Mouse (Mus musculus) ES-E14 (cell line): ENCODE results near the gene Fndc1. TPM values are rescaled to one million over a fixed set of nuclear protein-coding genes. Genes with fewer than 3 reads are reported as not detected.

ENCODE experiments used
- DNase-seq: peaks from one replicate; pipeline ENCODE4 v3.0.0-alpha.2; 2013; ENCODE audit warnings: low read depth, low spot score
- H3K27ac ChIP-seq: 2 replicates; pipeline ENCODE4 v1.5.1; 2012; ENCODE audit warnings: low read depth, mild to moderate bottlenecking, low read length, moderate library complexity, mixed read lengths; ENCODE audit not compliant: poor library complexity, insufficient read depth, severe bottlenecking
- H3K36me3 ChIP-seq: 2 replicates; pipeline ENCODE4 v1.6.1; 2012; ENCODE audit warnings: mild to moderate bottlenecking, low read length, moderate library complexity, mixed read lengths; ENCODE audit not compliant: control insufficient read depth, poor library complexity, insufficient read depth, severe bottlenecking
- H3K4me1 ChIP-seq, 2 experiments: fragments of 150-350 bp in 1 of 2; sonication (generic) in 1 of 2; 2 replicates each; pipeline ENCODE4 v1.6.1; 2012; ENCODE audit warnings: low read length in 2 of 2, mild to moderate bottlenecking in 1 of 2, mixed read lengths in 1 of 2; ENCODE audit not compliant: control insufficient read depth in 2 of 2, insufficient read depth in 2 of 2, poor library complexity in 1 of 2
- H3K4me3 ChIP-seq, 2 experiments: fragments of 150-350 bp in 1 of 2; sonication (generic) in 1 of 2; 2 replicates each; pipeline ENCODE4 v1.5.1; 2012; ENCODE audit warnings: low read length in 2 of 2, low read depth in 1 of 2, mild to moderate bottlenecking in 1 of 2, mixed read lengths in 1 of 2; ENCODE audit not compliant: insufficient read depth in 1 of 2, poor library complexity in 1 of 2, severe bottlenecking in 1 of 2
- H3K9ac ChIP-seq: 2 replicates; pipeline ENCODE4 v1.6.1; 2012; ENCODE audit warnings: low read depth, mild to moderate bottlenecking, low read length, mixed read lengths; ENCODE audit not compliant: poor library complexity, insufficient read depth, severe bottlenecking
- H3K9me3 ChIP-seq: fragments of 150-350 bp; sonication (generic); 2 replicates; pipeline ENCODE4 v1.6.1; 2012; ENCODE audit warnings: low read depth, mild to moderate bottlenecking, low read length; ENCODE audit not compliant: control insufficient read depth, insufficient read depth
- CHD2 ChIP-seq: IDR thresholded peaks from 2 replicates; pipeline ENCODE4 v1.6.1; 2014; ENCODE audit warnings: mild to moderate bottlenecking, low read depth, low read length, inconsistent platforms
- HCFC1 ChIP-seq: IDR thresholded peaks from 2 replicates; pipeline ENCODE4 v1.6.1; 2012; ENCODE audit warnings: low read length, inconsistent platforms, borderline replicate concordance; ENCODE audit not compliant: insufficient read depth
- MAFK ChIP-seq: IDR thresholded peaks from 2 replicates; pipeline ENCODE4 v1.6.1; 2014; ENCODE audit warnings: mild to moderate bottlenecking, low read depth, low read length, inconsistent platforms; ENCODE audit not compliant: insufficient read depth
- ZC3H11A ChIP-seq: IDR thresholded peaks from 2 replicates; pipeline ENCODE4 v1.6.1; 2012; ENCODE audit warnings: low read depth, mild to moderate bottlenecking, inconsistent platforms, low read length, borderline replicate concordance
- ZNF384 ChIP-seq: IDR thresholded peaks from 2 replicates; pipeline ENCODE4 v1.6.1; 2012; ENCODE audit warnings: low read depth, low read length, inconsistent platforms
- in situ Hi-C, 2 experiments: fragments of 600-800 bp; cut with MboI; formaldehyde crosslinking; loops; one replicate each; pipeline ENCODE4 v1.15.1; 2025; ENCODE audit warnings: low sequenced_read_pairs in 2 of 2, inconsistent platforms in 1 of 2; ENCODE audit not compliant: unreplicated experiment in 2 of 2
- total RNA-seq: library from RNA; depleted of rRNA; stranded (reverse); fragments of 300-350 nt; gene quantifications from 2 replicates; pipeline ENCODE4 v1.2.3, GENCODE M21; 2012; rRNA removed

Gene Fndc1
- 1.3 and 2.7 TPM in 2 replicates for total RNA-seq

DNA sequence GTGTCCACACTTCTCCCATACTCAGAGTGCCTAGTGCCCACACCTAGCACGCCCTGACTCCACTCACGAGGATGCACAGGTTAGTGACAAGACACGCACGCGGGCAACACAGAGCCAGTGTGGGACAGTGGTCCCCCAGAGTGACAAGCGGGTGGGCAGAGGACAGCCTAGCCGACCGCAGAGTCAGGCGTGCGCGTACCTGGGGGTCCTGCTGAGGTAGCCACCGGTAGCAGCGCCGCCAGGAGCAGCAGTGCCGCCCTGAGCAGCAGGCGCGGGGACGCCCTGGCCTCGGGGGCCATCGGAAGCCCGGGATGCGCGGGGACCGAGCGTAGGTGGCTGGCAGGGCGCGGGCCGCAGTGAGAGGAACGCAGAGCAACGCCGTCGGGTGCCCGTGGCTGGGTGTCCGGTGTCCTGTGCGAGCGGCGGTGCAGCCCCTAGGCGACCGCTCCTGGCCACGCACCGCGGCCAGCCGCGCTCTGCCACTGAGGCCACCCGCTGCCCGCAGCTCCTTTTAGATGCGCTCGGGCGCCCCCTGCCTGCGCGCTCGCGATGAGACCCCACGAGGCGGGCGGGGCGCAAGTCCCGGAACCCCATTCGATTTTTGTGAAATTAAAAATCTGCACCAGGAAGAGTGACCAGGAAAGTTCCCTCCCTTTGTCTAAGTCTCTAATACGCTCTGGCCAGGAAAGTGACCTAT is at the start of gene Fndc1:
TSS of gene Fndc1 (minus strand) at position 484 of the 697 bp plus-strand sequence.
- no peaks in the 10 kb centered on the region for H3K36me3 ChIP-seq
- no peak for DNase-seq
- H3K4me3 ChIP-seq, result peak within 1 kb of the TSS; percentile 65; a peak in 3 of 4 replicates
- TF ChIP-seq HCFC1, result no peak
- TF ChIP-seq ZC3H11A, result no peak
- no peak for TF ChIP-seq CHD2
- TF ChIP-seq MAFK, result no peak
- TF ChIP-seq ZNF384, result no peak
- no peak within 1 kb of the TSS for H3K27ac ChIP-seq
- peaks cover 0 to 2% of the 10 kb centered on the region in 2 experiments; a peak in 2 of 4 replicates for H3K4me1 ChIP-seq
- H3K9ac ChIP-seq, result peak within 1 kb of the TSS; percentile 50
- in situ Hi-C loops, result no loop called here
- no peaks in the 10 kb centered on the region for H3K9me3 ChIP-seq

DNA sequence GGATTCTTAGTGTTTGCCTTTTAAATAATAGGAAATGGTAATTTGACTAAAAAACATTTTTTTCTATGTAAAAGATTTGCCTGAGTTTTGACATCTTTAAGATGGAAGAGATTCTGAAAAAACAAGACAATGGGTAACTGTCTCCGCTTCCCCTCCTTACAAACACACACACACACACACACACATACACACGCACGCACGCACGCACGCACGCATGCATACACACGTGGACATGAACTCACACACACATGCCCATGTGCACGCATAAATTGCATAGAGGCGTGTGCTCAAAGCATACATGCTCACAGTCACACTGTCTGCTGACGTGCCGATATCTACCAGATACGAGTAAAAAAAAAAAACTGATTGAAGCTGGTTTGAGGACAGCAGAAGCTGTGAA is 49.4 kb upstream of the Fndc1 start:
- Histone ChIP-seq H3K36me3 (no peaks in the 10 kb centered on the region), H3K4me1 (no peaks in the 10 kb centered on the region), H3K27ac (no peak overlapping the region), H3K4me3 (no peak overlapping the region), H3K9ac (no peak overlapping the region), H3K9me3 (no peaks in the 10 kb centered on the region)
- DNase-seq, result no peak
- TF ChIP-seq MAFK (no peak), HCFC1 (no peak), CHD2 (no peak), ZNF384 (no peak), ZC3H11A (no peak)
- in situ Hi-C loops, result no loop called here

DNA sequence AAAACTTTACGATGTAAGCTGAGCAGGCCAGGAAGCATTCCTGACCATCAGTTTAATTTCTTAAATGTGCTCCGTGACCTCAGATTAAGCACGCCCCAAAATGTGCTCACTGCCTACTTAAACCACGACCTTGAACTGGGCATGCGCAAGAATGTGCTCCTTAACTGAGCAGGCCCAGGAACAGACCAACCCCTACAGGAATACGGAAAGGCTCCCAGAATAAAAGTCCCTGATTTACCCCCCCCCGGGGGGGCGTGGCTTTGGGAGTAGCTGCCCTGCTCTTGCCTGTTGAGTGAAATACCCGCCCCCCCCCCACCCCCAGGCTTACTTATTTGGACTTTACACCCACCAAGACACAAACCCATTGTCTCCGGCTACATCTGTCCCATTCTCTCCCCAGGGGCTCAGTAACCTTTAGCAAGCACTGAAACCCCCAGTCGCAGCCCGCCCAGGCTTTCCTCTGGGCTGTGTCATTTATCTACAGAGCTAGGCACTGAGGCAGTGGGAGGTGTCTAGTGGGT is 48.9 kb upstream of the Fndc1 start:
- no peak overlapping the region for H3K27ac ChIP-seq
- DNase-seq, result no peak
- no peak overlapping the region for H3K4me3 ChIP-seq
- no peak overlapping the region for H3K9ac ChIP-seq
- TF ChIP-seq CHD2, result no peak
- TF ChIP-seq ZNF384, result no peak
- TF ChIP-seq HCFC1, result no peak
- no peak for TF ChIP-seq MAFK
- TF ChIP-seq ZC3H11A, result no peak
- H3K9me3 ChIP-seq, result no peaks in the 10 kb centered on the region
- H3K4me1 ChIP-seq, result no peaks in the 10 kb centered on the region
- in situ Hi-C loops, result no loop called here
- no peaks in the 10 kb centered on the region for H3K36me3 ChIP-seq

DNA sequence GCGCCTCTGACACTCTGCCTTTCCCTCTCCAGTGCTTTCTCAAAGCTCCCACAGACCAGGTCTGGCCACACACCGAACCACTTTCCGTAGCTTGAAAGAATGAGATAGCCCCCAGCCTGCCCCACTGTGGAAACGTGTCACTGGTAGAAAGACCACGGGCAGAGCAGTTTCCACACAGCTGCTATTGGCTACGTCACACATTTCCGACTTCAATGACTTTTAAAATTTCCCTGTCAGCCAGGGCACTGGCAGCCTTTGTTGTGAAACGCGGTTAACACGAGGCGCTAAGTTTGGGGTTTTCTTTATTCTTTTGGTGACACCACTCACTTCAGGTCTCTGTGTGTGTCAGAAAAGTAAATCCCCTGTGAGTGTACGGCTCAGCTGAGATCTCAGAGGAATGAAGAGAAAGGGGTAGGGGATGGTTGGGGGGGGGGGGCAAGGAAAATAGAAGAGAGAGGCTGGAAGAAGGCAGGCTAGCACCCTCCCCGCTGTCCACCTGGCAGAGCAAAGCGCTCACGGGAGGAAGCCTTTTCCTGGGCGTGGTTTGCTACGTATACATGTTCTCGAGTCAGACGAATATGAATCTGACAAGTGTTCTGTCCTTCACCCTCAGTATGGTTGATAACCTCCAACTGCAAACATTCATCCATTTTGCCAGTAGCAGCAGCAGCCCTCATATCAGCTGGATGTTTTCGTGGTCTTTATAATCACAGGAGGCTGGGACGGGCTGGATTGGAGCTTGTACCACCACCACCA is 47.9 kb upstream of the Fndc1 start:
- Histone ChIP-seq H3K9me3 (no peaks in the 10 kb centered on the region), H3K27ac (no peak overlapping the region), H3K9ac (no peak overlapping the region), H3K36me3 (no peaks in the 10 kb centered on the region), H3K4me1 (no peaks in the 10 kb centered on the region), H3K4me3 (no peak overlapping the region)
- in situ Hi-C loops, result no loop called here
- TF ChIP-seq HCFC1 (no peak), MAFK (no peak), CHD2 (no peak), ZNF384 (no peak), ZC3H11A (no peak)
- no peak for DNase-seq
